Mouse (Mus musculus): Measurements from ENCODE around the gene Pigx. TPM values are rescaled to one million over a fixed set of nuclear protein-coding genes. Genes with fewer than 3 reads are reported as not detected.
A peak's percentile ranks its signal among the peaks of the same experiment; 100 is the strongest.

Pigx gene
- polyA plus RNA-seq, 1 experiment from 2014 or later = 105 TPM

DNA sequence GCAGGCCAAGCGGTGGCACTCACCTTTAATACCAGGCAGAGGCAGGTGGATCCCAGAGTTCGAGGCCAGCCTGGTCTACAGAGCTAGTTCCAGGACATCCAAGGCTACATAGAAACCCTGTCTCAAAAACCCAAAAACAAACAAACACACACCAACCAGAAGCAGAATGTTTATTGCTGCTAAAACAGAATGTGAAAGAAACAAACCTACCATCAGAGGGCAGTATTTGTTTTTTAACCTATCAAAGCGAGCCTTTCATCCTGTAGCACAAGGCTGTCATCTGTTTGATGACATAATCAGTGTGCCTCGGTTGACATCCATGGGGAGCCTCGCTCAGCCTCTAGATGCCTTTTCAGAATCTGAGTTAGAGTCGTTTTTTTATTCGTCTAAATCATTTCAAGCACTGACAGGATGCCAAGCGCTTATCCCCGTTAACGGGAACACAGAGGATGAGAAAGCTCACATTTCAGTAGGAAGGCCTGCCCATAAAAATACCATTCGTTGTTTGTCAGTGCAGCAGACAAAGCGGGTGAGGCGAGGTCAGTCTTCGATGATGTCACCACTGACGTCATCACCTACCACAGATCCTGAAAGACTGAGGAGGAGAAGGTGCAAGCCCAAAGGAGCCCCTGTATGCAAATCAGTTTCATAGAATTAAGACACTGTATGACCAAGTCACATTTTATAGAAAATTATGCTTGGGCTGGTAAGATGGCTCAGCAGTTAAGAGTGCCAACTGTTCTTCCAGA lies 11.6 kb upstream of the Pigx start:
- Histone ChIP-seq H3K27ac (ENCODE audit: low read depth) (no peak overlapping the region), H3K36me3 (ENCODE audit: insufficient read depth) (peaks cover 16% of the 10 kb centered on the region; the same call in 1 of the 2 replicates), H3K4me1 (ENCODE audit: insufficient read depth) (no peaks in the 10 kb centered on the region), H3K4me3 (ENCODE audit: low read depth, low read length) (no peak overlapping the region), H3K9ac (no peak overlapping the region), H3K9me3 (ENCODE audit: low read depth, low read length) (no peaks in the 10 kb centered on the region), H3K27me3 (ENCODE audit: insufficient read depth, low read length) (no peaks in the 10 kb centered on the region), H3K4me2 (no peak overlapping the region)
- DNase-seq (peak; percentile 50), ATAC-seq (ENCODE audit: insufficient read depth) (no peak)
- TF ChIP-seq CTCF (IDR thresholded peaks at IDR 0.05; ENCODE audit: low read depth) = no peak
- WGBS = 73% methylated on average over 15 of the region's 15 CpGs

GRCm38 (mm10) chr16:32108578-32108977 lies 9.0 kb upstream of the Pigx start:
- H3K27me3 ChIP-seq (ENCODE audit: insufficient read depth, low read length) = no peaks in the 10 kb centered on the region
- no peak for ATAC-seq (ENCODE audit: insufficient read depth)
- no peak overlapping the region for H3K9ac ChIP-seq
- TF ChIP-seq CTCF (IDR thresholded peaks at IDR 0.05; ENCODE audit: low read depth) = no peak
- no peaks in the 10 kb centered on the region for H3K9me3 ChIP-seq (ENCODE audit: low read depth, low read length)
- no peak for DNase-seq
- H3K4me1 ChIP-seq (ENCODE audit: insufficient read depth) = no peaks in the 10 kb centered on the region
- no peak overlapping the region for H3K4me2 ChIP-seq
- H3K36me3 ChIP-seq (ENCODE audit: insufficient read depth) = peaks cover 20% of the 10 kb centered on the region; the same call in 1 of the 2 replicates
- 91% methylated on average over 2 of the region's 2 CpGs for WGBS
- no peak overlapping the region for H3K4me3 ChIP-seq (ENCODE audit: low read depth, low read length)
- no peak overlapping the region for H3K27ac ChIP-seq (ENCODE audit: low read depth)

- Histone ChIP-seq H3K27me3 (ENCODE audit: insufficient read depth, low read length) (no peaks in the 10 kb centered on the region), H3K9ac (no peak overlapping the region), H3K4me2 (no peak overlapping the region), H3K36me3 (ENCODE audit: insufficient read depth) (peaks cover 20% of the 10 kb centered on the region; the same call in 1 of the 2 replicates), H3K4me3 (ENCODE audit: low read depth, low read length) (no peak overlapping the region), H3K9me3 (ENCODE audit: low read depth, low read length) (no peaks in the 10 kb centered on the region), H3K27ac (ENCODE audit: low read depth) (no peak overlapping the region), H3K4me1 (ENCODE audit: insufficient read depth) (no peaks in the 10 kb centered on the region)
- ATAC-seq (ENCODE audit: insufficient read depth) = no peak
- DNase-seq = no peak
- 72% methylated on average over 7 of the region's 7 CpGs for WGBS
- TF ChIP-seq CTCF (IDR thresholded peaks at IDR 0.05; ENCODE audit: low read depth) = no peak
Observed at GRCm38 (mm10) chr16:32108170-32108569, 8.6 kb upstream of the Pigx start.

GRCm38 (mm10) chr16:32107342-32108045 lies 8.0 kb upstream of the Pigx start:
- Histone ChIP-seq H3K27me3 (ENCODE audit: insufficient read depth, low read length) (no peaks in the 10 kb centered on the region), H3K27ac (ENCODE audit: low read depth) (no peak overlapping the region), H3K4me3 (ENCODE audit: low read depth, low read length) (no peak overlapping the region), H3K4me2 (no peak overlapping the region), H3K9me3 (ENCODE audit: low read depth, low read length) (no peaks in the 10 kb centered on the region), H3K36me3 (ENCODE audit: insufficient read depth) (peaks cover 23% of the 10 kb centered on the region; the same call in 1 of the 2 replicates), H3K4me1 (ENCODE audit: insufficient read depth) (no peaks in the 10 kb centered on the region), H3K9ac (no peak overlapping the region)
- TF ChIP-seq CTCF (IDR thresholded peaks at IDR 0.05; ENCODE audit: low read depth) = no peak
- ATAC-seq (ENCODE audit: insufficient read depth) (no peak), DNase-seq (no peak)
- WGBS = 88% methylated on average over 12 of the region's 12 CpGs

DNA sequence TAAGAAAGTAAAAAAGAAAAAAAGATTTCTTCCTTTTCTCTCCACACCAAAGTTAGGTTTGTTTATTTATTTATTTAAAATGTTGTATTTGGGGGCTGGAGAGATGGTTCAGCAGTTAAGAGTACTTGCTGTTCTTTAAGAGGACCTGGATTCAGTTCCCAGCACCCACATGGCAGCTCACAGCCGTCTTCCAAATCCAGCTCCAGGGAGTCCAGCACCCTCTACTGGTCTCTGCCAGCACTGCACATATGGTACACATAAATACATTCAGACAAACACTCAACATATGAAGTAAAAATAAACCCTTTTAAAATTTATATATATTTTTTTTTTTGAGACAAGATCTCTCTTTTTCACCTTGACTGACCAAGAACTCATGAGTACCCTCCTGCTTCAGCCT lies 6.2 kb upstream of the Pigx start:
- no peak overlapping the region for H3K4me3 ChIP-seq (ENCODE audit: low read depth, low read length)
- no peaks in the 10 kb centered on the region for H3K27me3 ChIP-seq (ENCODE audit: insufficient read depth, low read length)
- ATAC-seq (ENCODE audit: insufficient read depth) (no peak), DNase-seq (no peak)
- H3K4me2 ChIP-seq = no peak overlapping the region
- peak; percentile 6; the same call in 1 of the 2 replicates for TF ChIP-seq CTCF (IDR thresholded peaks at IDR 0.05; ENCODE audit: low read depth)
- no peak overlapping the region for H3K27ac ChIP-seq (ENCODE audit: low read depth)
- H3K4me1 ChIP-seq (ENCODE audit: insufficient read depth) = no peaks in the 10 kb centered on the region
- peaks cover 28% of the 10 kb centered on the region; the same call in 1 of the 2 replicates for H3K36me3 ChIP-seq (ENCODE audit: insufficient read depth)
- 90% methylated on average over 1 of the region's 1 CpGs for WGBS
- no peaks in the 10 kb centered on the region for H3K9me3 ChIP-seq (ENCODE audit: low read depth, low read length)
- no peak overlapping the region for H3K9ac ChIP-seq

GRCm38 (mm10) chr16:32102295-32102694 lies 2.8 kb upstream of the Pigx start:
- Histone ChIP-seq H3K36me3 (ENCODE audit: insufficient read depth) (peaks cover 21% of the 10 kb centered on the region; the same call in 1 of the 2 replicates), H3K27ac (ENCODE audit: low read depth) (no peak overlapping the region), H3K4me2 (no peak overlapping the region), H3K9ac (no peak overlapping the region), H3K4me1 (ENCODE audit: insufficient read depth) (no peaks in the 10 kb centered on the region), H3K27me3 (ENCODE audit: insufficient read depth, low read length) (no peaks in the 10 kb centered on the region), H3K4me3 (ENCODE audit: low read depth, low read length) (no peak overlapping the region), H3K9me3 (ENCODE audit: low read depth, low read length) (no peaks in the 10 kb centered on the region)
- ATAC-seq (ENCODE audit: insufficient read depth) = no peak
- DNase-seq = no peak
- TF ChIP-seq CTCF (IDR thresholded peaks at IDR 0.05; ENCODE audit: low read depth) = no peak
- WGBS = 91% methylated on average over 13 of the region's 13 CpGs

All from lung, embryonic 14.5 days (tissue).